Mouse (Mus musculus): ENCODE data around the gene Uba7. TPM values are rescaled to one million over a fixed set of nuclear protein-coding genes. Genes with fewer than 3 reads are reported as not detected.
"Not testable (repeated sequence)": the region's sequence is repeated elsewhere in the genome, so short reads cannot be mapped to it uniquely, and the experiment has no call there.

Gene Uba7
- polyA plus RNA-seq, 1 experiment: 43.0 TPM

DNA sequence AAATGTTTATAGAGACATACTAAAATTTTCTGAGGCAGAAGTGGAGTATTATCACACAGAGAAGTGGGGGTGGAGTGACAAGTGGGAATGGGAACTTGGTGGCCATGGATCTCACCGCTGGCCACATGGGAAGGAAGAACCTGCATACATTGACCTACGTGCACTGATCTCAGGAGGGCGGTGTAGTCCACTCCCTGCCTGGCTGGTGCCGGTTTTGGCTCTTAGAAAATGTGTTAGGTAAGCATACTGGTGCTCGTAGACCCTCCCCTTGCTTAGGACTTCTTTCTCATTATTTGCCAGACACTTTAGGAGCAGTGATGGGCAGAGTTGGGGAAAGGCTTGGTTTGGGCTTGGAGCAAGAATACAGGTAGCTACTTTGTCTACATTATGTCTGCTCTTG lies 32.7 kb downstream of the Uba7 start:
- TF ChIP-seq CTCF (conservative IDR thresholded peaks at IDR 0.05; ENCODE audit: insufficient read depth, insufficient read length, low read depth, low read length): no peak
- TF ChIP-seq POLR2A (IDR thresholded peaks at IDR 0.05; ENCODE audit: low read depth, low read length): no peak
- no peaks in the 10 kb centered on the region for H3K36me3 ChIP-seq (ENCODE audit: control insufficient read depth, insufficient read depth, low read length)
- WGBS: 65% methylated on average over 5 of the region's 5 CpGs
- H3K4me1 ChIP-seq (ENCODE audit: control insufficient read depth, insufficient read depth, low read length): peaks cover 17% of the 10 kb centered on the region; the same call in 1 of the 2 replicates
- DNase-seq: no peak
- no peak overlapping the region for H3K4me3 ChIP-seq (ENCODE audit: insufficient read depth, low read depth, low read length)
- no peak overlapping the region for H3K27ac ChIP-seq (ENCODE audit: insufficient read depth, low read depth, low read length)
- H3K27me3 ChIP-seq (replicated peaks; ENCODE audit: control insufficient read depth, insufficient read depth, low read length): no peaks in the 10 kb centered on the region

DNA sequence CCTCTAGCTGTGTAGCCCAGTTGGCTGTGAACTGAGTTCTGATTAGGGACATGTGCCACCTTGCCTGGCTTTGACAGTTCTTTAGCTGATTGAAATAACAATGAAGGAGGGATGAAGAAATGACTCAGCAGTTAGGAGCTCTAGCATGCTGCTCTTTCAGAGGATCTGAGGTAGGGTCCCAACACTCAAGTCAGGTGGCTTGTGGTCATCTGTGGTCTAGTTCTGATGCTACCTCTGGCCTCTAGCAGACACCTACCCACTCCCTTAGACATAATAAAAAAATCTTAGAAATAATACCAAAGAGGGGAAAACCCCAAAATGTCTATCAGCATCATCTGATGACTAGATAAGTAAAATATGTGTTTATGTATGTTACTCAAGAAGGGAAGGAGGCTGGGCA lies 35.1 kb downstream of the Uba7 start:
- no peak for TF ChIP-seq POLR2A (IDR thresholded peaks at IDR 0.05; ENCODE audit: low read depth, low read length)
- TF ChIP-seq CTCF (conservative IDR thresholded peaks at IDR 0.05; ENCODE audit: insufficient read depth, insufficient read length, low read depth, low read length): no peak
- Histone ChIP-seq H3K36me3 (ENCODE audit: control insufficient read depth, insufficient read depth, low read length) (no peaks in the 10 kb centered on the region; the same call in 1 of the 2 replicates), H3K27ac (ENCODE audit: insufficient read depth, low read depth, low read length) (no peak overlapping the region), H3K4me1 (ENCODE audit: control insufficient read depth, insufficient read depth, low read length) (0 out of 2 replicates have a peak, but pooled peaks cover 4% of the 10 kb centered on the region), H3K27me3 (replicated peaks; ENCODE audit: control insufficient read depth, insufficient read depth, low read length) (no peaks in the 10 kb centered on the region), H3K4me3 (ENCODE audit: insufficient read depth, low read depth, low read length) (no peak overlapping the region)
- DNase-seq: no peak

DNA sequence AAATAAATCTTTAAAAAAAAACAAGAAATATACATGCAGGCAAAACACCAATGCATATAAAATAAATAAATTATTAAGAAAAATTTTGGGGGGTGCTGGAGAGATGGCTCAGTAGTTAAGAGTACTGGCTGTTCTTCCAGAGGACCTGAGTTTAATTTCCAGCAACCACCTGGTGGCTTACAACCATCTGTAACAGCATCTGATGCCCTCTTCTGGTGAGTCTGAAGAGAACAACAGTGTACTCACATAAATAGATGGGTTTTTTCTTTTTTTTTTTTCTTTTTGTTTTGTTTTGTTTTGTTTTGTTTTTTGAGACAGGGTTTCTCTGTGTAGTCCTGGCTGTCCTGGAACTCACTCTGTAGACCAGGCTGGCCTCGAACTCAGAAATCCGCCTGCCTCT lies 38.3 kb downstream of the Uba7 start:
- H3K27ac ChIP-seq (ENCODE audit: insufficient read depth, low read depth, low read length); H3K4me3 ChIP-seq (ENCODE audit: insufficient read depth, low read depth, low read length): not testable (repeated sequence)
- WGBS: 93% methylated on average over 2 of the region's 2 CpGs

DNA sequence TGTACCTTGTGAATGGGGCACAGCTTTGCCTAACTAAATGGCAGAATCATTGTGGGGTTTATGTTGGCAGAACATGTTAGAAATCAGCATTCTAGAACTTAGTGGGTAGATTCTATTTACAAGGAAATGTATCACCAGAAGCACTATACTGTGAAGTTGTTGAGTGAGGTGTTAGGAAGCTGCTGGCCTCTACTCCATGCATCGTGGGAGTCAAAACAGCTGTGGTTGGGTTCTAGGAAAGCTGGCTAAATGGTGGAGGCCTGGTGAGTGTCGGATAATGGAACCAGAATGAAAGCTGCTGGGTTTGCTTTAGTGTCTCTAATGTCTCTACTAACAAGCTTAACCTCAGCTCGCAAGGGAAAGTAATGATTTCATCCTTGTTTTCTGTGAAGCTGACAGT lies 41.8 kb downstream of the Uba7 start:
- H3K4me3 ChIP-seq (ENCODE audit: insufficient read depth, low read depth, low read length): no peak overlapping the region
- 78% methylated on average over 3 of the region's 3 CpGs for WGBS
- H3K27me3 ChIP-seq (replicated peaks; ENCODE audit: control insufficient read depth, insufficient read depth, low read length): no peaks in the 10 kb centered on the region
- TF ChIP-seq CTCF (conservative IDR thresholded peaks at IDR 0.05; ENCODE audit: insufficient read depth, insufficient read length, low read depth, low read length) (no peak), POLR2A (IDR thresholded peaks at IDR 0.05; ENCODE audit: low read depth, low read length) (no peak)
- 0 out of 2 replicates have a peak, but pooled peaks cover 5% of the 10 kb centered on the region for H3K4me1 ChIP-seq (ENCODE audit: control insufficient read depth, insufficient read depth, low read length)
- no peak overlapping the region for H3K27ac ChIP-seq (ENCODE audit: insufficient read depth, low read depth, low read length)
- DNase-seq: no peak
- no peaks in the 10 kb centered on the region; the same call in 1 of the 2 replicates for H3K36me3 ChIP-seq (ENCODE audit: control insufficient read depth, insufficient read depth, low read length)

More for the DNA sequence above, 38.3 kb downstream of the Uba7 start:
- not testable (repeated sequence) for H3K4me1 ChIP-seq (ENCODE audit: control insufficient read depth, insufficient read depth, low read length); H3K27me3 ChIP-seq (replicated peaks; ENCODE audit: control insufficient read depth, insufficient read depth, low read length); DNase-seq; H3K36me3 ChIP-seq (ENCODE audit: control insufficient read depth, insufficient read depth, low read length)

DNA sequence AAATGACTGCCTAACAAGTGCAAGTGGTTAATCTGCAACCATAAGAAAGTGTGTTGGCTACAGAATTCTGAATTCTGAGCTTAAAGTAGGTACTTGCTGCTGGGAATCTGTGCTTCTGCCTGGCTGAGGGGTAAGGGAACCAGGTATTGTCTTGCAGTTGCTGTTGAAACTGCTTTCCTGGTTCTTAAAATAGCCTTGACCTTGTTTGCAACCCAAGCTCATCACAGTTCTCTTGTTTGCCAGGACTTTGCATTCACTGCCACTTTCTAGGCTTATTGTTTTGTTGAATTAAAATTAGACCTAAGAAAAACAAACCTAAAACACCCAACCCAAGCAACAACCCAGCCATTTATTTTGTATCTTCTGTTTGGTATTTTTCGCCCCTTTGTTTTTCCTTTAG lies 45.4 kb downstream of the Uba7 start:
- no peak overlapping the region for H3K27ac ChIP-seq (ENCODE audit: insufficient read depth, low read depth, low read length)
- peak; percentile 20 for DNase-seq
- TF ChIP-seq POLR2A (IDR thresholded peaks at IDR 0.05; ENCODE audit: low read depth, low read length) (no peak), CTCF (conservative IDR thresholded peaks at IDR 0.05; ENCODE audit: insufficient read depth, insufficient read length, low read depth, low read length) (no peak)
- 0 out of 2 replicates have a peak, but pooled peaks cover 5% of the 10 kb centered on the region for H3K4me1 ChIP-seq (ENCODE audit: control insufficient read depth, insufficient read depth, low read length)
- H3K27me3 ChIP-seq (replicated peaks; ENCODE audit: control insufficient read depth, insufficient read depth, low read length): no peaks in the 10 kb centered on the region
- H3K36me3 ChIP-seq (ENCODE audit: control insufficient read depth, insufficient read depth, low read length): peaks cover 2% of the 10 kb centered on the region; the same call in 1 of the 2 replicates
- H3K4me3 ChIP-seq (ENCODE audit: insufficient read depth, low read depth, low read length): no peak overlapping the region
- WGBS: 46% methylated on average over 1 of the region's 1 CpGs

DNA sequence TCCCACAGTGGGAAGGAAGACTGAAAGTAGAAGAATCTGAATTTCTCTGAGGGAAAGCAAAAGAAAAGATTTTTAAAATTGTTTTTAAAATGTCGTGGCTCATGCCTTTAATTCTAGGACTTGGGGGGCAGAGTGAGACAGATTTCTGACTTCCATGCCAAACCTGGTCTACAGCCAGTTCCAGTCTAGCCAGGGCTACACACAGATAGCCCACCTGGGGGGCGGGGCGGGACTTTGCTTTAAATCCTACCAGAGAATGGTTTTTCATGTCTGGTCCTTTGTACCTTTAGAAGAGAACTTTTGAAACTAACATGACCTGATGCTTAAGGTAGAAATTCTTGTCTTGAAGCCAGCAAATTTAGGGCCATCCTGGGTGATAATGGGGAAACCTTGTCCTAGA lies 47.9 kb downstream of the Uba7 start:
- TF ChIP-seq CTCF (conservative IDR thresholded peaks at IDR 0.05; ENCODE audit: insufficient read depth, insufficient read length, low read depth, low read length) (no peak), POLR2A (IDR thresholded peaks at IDR 0.05; ENCODE audit: low read depth, low read length) (no peak)
- Histone ChIP-seq H3K27me3 (replicated peaks; ENCODE audit: control insufficient read depth, insufficient read depth, low read length) (no peaks in the 10 kb centered on the region), H3K4me3 (ENCODE audit: insufficient read depth, low read depth, low read length) (no peak overlapping the region), H3K27ac (ENCODE audit: insufficient read depth, low read depth, low read length) (no peak overlapping the region), H3K36me3 (ENCODE audit: control insufficient read depth, insufficient read depth, low read length) (peaks cover 2% of the 10 kb centered on the region; the same call in 1 of the 2 replicates), H3K4me1 (ENCODE audit: control insufficient read depth, insufficient read depth, low read length) (0 out of 2 replicates have a peak, but pooled peaks cover 5% of the 10 kb centered on the region)
- 89% methylated on average over 3 of the region's 3 CpGs for WGBS
- DNase-seq: no peak

DNA sequence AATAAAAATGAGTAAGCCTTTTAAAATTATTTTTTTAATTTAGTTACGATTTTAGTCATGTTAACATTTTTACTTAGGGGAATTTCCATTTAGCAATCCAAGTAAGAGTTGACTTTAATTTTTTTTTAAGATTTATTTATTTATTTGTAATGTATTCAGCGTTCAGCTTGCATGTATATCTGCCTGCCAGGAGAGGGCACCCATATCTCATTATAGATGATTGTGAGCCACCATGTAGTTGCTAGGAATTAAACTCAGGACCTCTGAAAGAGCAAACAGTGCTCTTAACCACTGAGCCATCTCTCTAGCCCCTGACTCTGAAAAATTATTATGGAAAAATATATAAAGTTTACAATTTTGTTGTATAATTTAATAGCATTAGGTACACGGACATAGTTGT lies 51.3 kb downstream of the Uba7 start:
- Histone ChIP-seq H3K27ac (ENCODE audit: insufficient read depth, low read depth, low read length) (no peak overlapping the region), H3K36me3 (ENCODE audit: control insufficient read depth, insufficient read depth, low read length) (peaks cover 2% of the 10 kb centered on the region; the same call in 1 of the 2 replicates), H3K27me3 (replicated peaks; ENCODE audit: control insufficient read depth, insufficient read depth, low read length) (no peaks in the 10 kb centered on the region), H3K4me3 (ENCODE audit: insufficient read depth, low read depth, low read length) (no peak overlapping the region), H3K4me1 (ENCODE audit: control insufficient read depth, insufficient read depth, low read length) (no peaks in the 10 kb centered on the region)
- 80% methylated on average over 3 of the region's 3 CpGs for WGBS
- no peak for TF ChIP-seq POLR2A (IDR thresholded peaks at IDR 0.05; ENCODE audit: low read depth, low read length)
- no peak for TF ChIP-seq CTCF (conservative IDR thresholded peaks at IDR 0.05; ENCODE audit: insufficient read depth, insufficient read length, low read depth, low read length)
- no peak for DNase-seq

DNA sequence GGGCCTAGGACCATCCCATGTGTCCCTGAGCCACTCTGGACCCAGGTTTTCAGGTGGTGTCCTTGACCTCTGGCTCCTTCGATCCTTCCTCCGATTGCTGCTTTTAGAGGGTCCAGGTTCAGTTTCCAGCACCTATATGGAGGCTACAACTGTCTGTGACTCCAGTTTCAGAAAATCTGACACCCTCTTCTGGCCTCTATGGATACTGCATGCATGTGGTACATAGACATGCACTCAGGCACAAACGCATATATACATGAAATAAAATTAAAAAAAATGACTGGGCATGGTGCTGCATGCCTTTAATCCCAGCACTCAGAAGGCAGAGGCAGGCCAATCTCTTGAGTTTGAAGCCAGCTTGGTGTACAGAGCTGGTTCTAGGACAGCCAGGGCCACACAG lies 52.6 kb downstream of the Uba7 start:
- Histone ChIP-seq H3K4me1 (ENCODE audit: control insufficient read depth, insufficient read depth, low read length) (no peaks in the 10 kb centered on the region), H3K4me3 (ENCODE audit: insufficient read depth, low read depth, low read length) (no peak overlapping the region), H3K36me3 (ENCODE audit: control insufficient read depth, insufficient read depth, low read length) (peaks cover 2% of the 10 kb centered on the region; the same call in 1 of the 2 replicates), H3K27ac (ENCODE audit: insufficient read depth, low read depth, low read length) (no peak overlapping the region), H3K27me3 (replicated peaks; ENCODE audit: control insufficient read depth, insufficient read depth, low read length) (no peaks in the 10 kb centered on the region)
- TF ChIP-seq POLR2A (IDR thresholded peaks at IDR 0.05; ENCODE audit: low read depth, low read length): no peak
- no peak for TF ChIP-seq CTCF (conservative IDR thresholded peaks at IDR 0.05; ENCODE audit: insufficient read depth, insufficient read length, low read depth, low read length)
- no peak for DNase-seq
- WGBS: 96% methylated on average over 3 of the region's 3 CpGs

All from kidney, adult 2 months (tissue).